Mouse (Mus musculus): ENCODE results near the gene Npas3. TPM values are rescaled to one million over a fixed set of nuclear protein-coding genes. Genes with fewer than 3 reads are reported as not detected.

Npas3 gene
- total RNA-seq, 2 experiments from 2014 or later: 0.47 to 1.5 TPM

DNA sequence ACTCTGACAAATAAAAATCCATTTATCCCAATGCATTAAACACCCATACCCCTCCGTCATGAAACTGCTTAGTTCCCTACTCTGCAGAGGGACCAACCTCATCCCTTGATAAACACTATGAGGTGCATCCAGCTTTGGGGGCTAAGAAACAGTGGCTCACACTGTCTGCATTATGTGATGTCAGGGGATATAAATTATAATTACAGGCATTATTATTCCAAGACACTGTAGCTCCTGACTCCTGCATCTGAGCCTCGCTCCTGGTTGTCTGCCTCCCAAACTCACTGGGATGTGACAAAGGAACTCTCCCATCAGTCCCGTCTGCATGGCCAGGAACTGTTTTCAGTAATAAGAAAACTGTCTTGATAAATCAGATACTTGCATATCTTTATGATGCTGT lies 578.3 kb downstream of the Npas3 start:
- intact Hi-C loops (cut with DNase I; ENCODE audit: low total_unique reads): no loop called here
- DNase-seq: no peak

DNA sequence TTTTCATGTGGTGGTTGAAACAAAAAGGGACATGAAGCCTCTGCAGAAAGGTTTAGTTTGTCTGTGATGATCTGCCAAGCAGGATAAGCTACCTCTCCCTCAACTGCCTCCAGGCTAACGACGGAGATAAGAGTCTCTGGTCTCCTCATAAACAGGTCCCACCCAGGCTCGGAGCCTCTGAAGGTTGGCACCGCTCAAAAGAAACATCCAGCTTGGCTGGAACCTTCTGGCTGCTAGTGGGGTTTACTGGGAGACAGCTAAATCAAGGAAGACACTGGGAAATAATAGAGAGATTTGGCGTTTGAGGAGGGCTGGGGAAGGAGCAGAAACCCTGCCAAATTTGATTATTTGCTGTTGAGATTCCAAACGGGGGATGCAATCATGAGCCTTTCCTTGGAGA lies 584.1 kb downstream of the Npas3 start:
- intact Hi-C loops (cut with DNase I; ENCODE audit: low total_unique reads): no loop called here
- no peak for DNase-seq

DNA sequence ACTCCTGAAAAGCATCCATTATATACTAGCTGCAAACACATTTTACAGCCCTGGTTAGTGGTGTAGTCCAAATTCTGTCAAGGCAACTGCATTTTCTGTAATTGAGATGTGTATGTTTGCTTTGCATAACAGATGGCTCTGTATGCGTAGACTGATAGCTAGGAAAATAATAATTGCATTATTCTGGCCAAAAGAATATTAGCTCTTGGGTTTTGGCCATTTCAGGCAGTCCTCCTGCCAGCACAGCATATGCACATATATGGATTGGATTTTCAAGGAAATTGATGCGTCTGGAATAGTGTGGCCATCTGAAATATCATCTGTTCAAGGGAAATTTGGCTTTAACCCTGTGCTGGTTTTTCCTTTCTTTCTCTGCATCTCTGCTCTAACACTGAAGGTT lies 584.9 kb downstream of the Npas3 start:
- DNase-seq: no peak
- intact Hi-C loops (cut with DNase I; ENCODE audit: low total_unique reads): no loop called here

DNA sequence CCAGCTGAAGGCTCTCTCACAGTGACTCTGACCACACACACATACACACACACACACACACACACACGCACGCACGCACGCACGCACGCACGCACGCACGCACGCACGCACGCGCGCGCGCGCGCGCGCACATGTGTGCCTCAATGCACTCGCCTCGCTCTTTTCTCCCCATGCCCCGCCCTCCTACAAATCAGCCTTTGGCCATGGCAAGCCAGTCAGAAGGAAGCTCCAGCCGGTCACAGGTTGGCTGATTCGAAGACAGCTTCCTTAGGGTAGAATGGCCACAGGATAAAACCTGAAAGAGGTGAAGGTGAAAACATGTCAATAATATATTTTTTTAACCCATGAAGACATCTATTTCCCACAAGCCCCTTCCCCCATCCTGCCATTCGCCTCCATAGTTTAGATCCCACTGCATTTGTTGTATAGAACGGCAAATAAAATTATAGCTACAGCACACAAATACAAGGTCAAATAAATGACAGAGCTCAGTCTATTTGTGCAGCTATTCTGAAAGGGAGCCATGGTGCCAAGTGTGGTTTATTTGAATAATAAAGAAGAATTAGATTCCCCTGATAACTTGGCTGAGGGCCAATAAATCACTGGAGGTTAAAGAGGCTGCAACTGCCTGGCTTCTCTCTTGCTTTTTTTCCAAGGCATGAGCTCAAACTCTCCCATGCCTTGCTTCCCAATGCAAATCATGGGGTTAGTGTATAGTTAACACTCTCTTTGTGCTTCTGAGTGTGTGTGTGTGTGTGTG lies 587.7 kb downstream of the Npas3 start:
- intact Hi-C loops (cut with DNase I; ENCODE audit: low total_unique reads): no loop called here
- DNase-seq: no peak

DNA sequence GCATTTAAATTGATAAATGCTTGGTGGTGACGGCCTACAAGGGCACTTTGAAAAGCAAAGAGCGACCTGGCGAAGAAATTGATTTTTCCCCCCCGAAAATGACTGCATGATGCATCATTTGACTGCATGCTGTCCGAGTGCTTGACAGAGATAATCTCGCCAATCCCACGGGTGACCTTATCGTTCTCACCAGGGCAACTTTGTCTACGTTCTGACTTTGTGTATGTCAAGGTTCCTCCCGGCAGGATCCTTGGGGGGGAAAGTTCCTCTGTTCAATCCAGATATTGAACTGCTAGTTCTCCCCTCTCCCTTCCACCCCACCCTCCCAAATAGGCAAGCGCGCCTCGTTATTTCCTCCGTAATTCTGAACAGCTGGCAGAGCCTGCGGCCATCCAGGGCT lies 588.9 kb downstream of the Npas3 start:
- DNase-seq: no peak
- intact Hi-C loops (cut with DNase I; ENCODE audit: low total_unique reads): no loop called here

DNA sequence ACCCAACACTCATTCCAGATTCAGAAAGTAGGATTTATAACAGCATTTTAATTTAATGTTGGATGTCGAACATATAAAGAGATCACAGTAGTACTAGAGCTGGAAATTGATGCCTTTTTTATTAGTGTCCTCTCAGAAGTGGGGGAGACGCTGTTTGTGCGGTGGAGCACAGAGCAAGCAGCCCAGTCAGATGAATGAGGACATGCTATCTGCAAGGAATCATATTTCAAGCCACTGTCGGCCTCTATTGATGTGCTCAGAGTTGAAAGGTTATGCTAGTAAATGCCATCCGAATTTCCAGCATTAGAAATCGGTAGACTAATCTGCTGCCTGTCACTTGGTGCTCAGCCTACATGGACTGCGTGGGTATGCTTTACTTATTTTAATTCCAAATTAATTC lies 590.1 kb downstream of the Npas3 start:
- no peak for DNase-seq
- intact Hi-C loops (cut with DNase I; ENCODE audit: low total_unique reads): no loop called here

DNA sequence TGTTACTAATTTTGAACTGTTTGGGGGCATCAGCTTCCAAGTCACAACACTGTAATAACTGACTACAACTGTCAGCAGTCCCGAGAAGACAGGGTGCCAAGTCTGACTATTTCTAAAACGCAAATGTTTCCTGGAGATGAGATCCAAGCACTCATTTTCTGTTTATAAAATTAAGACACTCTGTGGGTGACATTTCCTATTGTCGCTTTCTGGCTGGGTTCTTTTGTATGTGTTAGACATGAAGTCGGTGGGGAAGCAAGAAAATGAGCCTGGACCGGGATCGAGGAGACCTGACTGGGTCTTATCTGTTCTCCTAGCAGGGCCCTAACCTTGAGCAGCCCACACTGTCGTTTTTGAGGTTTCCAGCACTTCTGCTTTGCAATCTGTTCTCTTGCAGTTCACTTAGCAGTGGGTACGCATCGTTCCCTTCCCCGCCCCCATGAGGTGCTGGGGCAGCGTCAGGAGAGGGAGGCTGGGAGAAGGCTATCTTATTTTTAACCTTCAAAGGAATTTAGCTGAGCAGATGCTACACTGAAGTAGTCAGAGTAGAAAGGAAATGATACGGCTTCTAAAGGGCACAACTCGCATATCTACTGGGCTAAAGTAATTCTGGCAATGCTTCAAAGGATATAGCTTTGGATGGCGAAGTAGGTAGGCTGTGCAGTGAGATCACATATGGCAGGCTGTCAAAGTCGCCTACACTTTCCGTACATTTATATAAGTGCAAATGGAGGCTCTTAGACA lies 593.6 kb downstream of the Npas3 start:
- no peak for DNase-seq
- intact Hi-C loops (cut with DNase I; ENCODE audit: low total_unique reads): no loop called here

DNA sequence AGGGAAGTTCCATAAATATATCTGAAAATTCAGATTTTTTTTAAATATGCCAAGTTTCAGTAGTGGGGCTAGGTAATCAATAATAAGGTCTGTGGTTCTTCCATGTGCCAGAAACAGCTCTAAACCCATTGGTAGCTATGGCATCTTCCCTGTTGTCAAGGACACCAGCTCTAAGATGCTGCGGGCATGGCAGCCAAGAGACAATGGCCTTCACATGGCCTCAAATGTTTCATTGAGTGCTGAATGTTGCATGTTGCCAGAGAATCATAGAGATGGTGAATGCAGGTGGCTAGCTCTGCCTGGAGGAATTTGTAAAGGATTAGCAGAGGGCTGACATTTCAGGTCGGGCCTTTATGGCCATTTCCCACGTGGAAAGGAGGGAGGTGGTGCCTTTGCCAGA lies 595.1 kb downstream of the Npas3 start:
- intact Hi-C loops (cut with DNase I; ENCODE audit: low total_unique reads): no loop called here
- no peak for DNase-seq

DNA sequence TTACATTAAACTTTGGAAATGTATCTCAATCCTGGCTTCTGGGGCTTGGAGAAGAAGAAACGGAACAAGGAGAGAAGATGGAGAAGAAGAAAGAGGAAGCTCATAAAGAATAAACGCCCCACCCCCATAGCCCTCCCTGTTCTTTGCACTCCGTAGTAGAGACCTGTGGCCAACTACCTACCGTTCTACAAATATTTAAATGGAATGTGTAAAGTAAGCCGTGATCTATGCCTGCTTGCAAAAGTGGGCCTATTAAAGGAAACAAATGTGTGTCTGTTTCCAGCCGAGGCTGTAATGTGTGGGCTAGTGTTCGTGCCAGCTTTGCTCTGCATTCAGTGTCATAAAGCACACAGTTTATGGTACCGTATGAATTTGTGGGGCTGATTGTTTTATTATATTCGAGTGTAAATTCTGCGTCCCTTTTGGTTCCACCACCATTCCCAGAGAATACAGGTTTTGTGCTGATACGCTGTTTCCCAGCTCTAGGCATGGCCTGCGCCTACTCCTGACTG lies 597.7 kb downstream of the Npas3 start:
- intact Hi-C loops (cut with DNase I; ENCODE audit: low total_unique reads): no loop called here
- no peak for DNase-seq

DNA sequence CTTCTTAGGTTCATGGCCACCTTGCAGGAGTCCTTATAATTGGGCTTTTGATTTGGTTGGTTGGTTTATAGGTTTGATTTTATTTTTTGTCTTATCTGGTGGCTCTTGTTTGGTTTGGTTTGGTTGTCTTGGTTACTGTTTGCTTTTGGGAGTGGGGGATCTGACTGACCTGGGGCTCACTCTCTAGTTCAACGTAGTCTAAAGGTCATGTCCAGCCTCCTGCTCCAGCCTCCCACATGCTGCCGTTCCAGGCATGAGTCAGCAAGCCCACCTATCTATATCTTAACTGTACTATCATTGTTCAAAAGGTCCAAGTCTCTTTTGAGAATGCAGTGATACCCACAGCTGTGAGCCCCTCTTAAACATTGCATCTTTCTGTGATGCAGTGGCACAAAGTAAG lies 600.8 kb downstream of the Npas3 start:
- no peak for DNase-seq
- intact Hi-C loops (cut with DNase I; ENCODE audit: low total_unique reads): no loop called here

DNA sequence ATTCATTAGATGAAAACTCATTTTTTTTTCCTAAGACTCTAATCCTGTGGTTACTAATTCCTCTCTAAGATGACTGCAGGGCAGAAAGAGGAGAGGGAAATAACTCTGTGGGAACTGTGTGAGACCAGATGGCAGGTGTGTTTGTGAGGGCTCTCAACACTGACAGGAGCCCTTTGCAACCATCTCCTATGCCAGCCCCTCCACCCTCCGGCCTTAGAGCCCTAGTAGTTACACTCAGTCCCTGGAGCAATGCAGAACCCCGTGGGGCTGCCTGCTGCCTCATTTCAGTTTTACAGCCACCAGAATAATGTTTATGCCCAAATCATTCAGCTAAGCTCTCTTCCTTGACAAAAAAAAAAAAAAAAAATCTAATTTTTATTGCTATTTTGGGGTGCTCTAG lies 604.0 kb downstream of the Npas3 start:
- no peak for DNase-seq
- intact Hi-C loops (cut with DNase I; ENCODE audit: low total_unique reads): no loop called here

DNA sequence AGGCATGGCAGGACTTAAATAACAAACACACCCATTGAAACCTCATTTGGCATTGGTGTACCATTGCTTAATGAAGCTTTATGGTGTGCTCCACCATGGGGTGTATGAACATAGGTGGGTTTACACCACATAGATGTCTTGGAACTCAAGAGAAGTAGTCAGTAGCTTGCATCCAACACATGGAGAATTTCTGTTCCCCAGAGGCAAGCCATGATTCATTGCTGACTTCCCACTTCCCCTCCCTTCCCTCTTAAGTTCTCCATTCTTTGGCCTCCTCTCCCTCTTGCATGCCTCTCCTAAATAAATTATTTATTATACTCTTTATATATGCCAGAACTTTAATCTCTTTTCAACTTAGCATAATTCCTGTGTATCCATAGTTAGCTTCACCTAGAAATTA lies 611.7 kb downstream of the Npas3 start:
- no peak for DNase-seq
- intact Hi-C loops (cut with DNase I; ENCODE audit: low total_unique reads): no loop called here

DNA sequence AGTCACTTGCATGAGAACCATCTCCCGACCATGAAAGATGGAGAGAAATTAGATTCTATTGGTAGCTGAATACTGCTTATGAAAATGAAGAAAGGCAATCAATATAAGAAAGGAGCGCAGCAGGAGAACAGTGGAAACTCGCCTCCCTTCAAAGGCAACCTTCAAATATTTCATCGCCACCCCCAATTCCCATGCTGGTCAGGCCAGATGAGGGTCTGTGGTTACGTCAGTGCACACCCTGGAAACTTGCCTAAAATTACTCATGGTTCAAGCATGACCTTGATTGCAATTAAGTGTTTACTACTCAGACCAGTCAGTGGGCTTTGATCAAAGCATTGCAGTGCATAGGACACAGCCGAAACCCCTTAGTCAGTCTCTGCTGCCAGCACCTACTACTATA lies 613.8 kb downstream of the Npas3 start:
- intact Hi-C loops (cut with DNase I; ENCODE audit: low total_unique reads): no loop called here
- DNase-seq: no peak

DNA sequence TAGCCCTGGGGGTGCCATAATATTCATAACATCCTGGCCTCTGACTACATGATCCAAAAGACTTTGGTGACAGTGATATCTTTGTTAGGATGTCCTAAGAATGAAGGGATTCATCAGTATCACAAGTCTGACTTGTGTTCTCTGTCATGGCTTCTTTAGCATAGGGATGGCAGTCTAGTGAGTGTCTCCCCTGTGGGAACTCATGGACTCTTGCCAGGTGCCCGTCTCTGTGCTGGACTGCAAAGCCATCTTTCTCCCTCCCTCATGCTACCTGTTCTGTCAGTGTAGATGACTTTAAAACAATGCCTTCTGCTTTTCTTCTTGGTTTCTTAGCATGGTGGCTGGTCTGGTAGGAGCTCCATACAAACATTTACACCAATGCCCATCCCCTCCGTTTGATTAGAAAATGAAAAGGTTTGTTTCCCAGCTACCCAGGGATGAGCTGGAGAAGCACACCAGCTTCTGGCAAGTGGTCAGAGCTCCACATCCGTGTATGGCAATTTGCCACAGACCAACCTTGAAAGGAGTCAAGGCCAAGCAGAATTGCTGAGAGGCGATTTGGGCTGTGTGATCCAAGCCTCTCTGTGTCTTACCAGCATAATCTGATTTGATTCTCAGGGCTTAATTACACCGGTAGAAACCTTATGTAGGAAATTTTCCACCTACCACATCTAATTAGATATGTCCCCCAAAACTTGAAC lies 616.1 kb downstream of the Npas3 start:
- DNase-seq: no peak
- intact Hi-C loops (cut with DNase I; ENCODE audit: low total_unique reads): no loop called here

DNA sequence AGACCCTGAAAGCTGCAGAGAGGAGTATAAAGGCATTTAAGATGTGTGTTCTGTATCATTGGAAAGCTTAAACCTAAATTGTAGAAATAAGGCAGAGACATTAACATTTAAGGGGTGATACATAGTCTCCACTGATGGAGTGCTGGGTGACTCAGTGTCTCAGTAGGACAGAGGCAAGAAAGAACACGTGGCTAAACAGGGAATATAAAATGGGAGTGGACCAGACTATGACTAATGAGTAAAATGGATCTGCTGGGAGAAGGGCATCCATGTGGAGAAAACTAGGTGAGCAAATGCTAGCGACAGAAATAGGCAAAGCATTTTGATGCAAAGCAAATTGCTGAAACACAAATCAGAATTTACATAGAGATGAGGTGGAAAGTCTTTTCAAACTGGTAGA lies 617.2 kb downstream of the Npas3 start:
- DNase-seq: no peak
- intact Hi-C loops (cut with DNase I; ENCODE audit: low total_unique reads): no loop called here

DNA sequence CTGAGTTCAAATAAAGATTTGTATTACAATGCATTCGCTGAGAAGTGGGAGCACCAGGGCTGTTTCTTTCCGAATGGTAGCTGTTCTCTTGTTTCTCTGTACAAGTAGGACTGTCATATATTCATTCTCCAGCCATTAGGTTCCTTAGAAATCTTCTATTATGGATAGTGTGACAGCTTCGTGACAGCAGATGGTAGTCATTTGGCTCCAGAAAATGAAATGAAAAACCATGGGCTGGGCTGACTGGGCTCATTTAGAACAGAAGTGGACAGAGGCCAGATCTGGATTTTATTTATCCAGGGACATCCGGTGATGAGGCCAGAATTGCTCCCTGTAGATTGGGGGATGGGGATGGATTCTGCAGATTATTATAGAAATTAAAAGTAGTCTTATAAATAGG lies 621.5 kb downstream of the Npas3 start:
- no peak for DNase-seq
- intact Hi-C loops (cut with DNase I; ENCODE audit: low total_unique reads): no loop called here

DNA sequence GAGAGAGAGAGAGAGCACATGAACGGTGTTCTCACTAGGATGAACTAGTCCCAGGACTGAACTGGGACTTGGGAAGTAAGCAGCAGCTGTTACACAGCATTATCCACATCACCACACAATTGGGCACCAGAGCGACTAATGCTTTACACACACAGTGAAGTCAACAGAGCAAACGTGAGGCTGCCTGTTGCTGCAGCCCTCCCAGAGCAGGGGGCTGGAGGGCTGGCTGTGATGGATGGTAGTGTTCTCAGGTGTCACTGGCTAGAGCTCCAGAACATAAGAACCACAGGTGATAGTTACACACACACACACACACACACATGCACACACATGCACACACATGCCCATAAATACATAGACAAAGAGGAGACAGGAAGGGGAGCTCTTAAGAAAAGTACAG lies 626.7 kb downstream of the Npas3 start:
- DNase-seq: no peak
- intact Hi-C loops (cut with DNase I; ENCODE audit: low total_unique reads): no loop called here

DNA sequence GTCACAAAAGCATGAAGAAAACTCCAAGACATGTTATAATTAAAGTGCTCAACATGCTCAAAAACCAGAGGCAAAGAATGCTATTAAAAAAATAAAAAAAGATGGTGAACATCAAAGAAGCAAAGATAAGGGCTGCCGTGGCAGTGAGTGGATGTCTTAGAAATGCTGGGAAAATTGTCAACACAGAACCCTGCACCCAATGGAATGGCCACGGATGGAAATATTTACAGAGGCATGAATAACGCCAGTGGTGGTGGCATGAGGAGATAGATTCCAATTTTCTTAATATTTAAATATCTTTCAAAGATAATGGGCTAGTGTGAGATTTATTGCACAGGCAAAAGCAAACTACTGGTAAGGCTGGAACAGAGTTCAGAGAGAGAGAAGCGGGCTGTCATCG lies 628.2 kb downstream of the Npas3 start:
- intact Hi-C loops (cut with DNase I; ENCODE audit: low total_unique reads): no loop called here
- DNase-seq: no peak

DNA sequence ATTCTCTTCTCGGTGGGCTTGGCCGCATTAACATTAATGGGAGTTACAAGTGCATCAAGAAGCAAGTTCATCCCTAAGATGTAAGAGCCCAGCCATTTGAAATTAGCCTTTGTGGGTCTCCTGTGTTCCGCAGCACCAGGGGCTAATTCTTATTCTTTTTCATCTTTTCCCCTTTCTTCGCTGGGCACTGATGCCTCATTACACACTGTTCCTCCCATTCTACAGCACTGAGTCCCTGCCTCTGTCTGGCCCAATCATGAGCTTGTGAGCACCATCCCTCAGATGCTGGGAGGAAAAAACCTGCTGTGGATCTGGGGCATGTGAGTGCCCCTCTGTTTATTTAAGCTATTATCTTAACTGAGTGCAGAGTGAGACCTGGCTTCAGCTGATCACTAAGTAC lies 633.2 kb downstream of the Npas3 start:
- intact Hi-C loops (cut with DNase I; ENCODE audit: low total_unique reads): no loop called here
- DNase-seq: no peak

DNA sequence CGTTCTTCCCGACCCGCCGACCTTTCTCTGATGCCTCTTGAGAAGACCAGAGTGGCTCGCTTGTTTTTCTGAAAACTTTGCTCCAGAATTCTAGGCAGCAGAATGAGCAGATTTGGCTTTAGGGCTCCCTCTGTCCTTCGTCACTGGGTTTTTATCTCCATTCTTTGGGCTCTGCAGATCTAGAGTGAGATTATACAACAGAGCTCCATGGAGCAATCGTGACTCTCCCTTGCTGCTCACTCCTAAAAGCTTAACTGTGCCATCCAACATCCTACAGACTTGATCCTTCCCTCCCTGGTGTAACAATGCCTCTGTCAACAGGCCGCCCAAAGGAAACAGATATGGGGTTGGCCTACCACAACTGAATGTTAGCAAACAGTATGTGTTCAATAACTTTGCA lies 634.4 kb downstream of the Npas3 start:
- no peak for DNase-seq
- intact Hi-C loops (cut with DNase I; ENCODE audit: low total_unique reads): no loop called here

DNA sequence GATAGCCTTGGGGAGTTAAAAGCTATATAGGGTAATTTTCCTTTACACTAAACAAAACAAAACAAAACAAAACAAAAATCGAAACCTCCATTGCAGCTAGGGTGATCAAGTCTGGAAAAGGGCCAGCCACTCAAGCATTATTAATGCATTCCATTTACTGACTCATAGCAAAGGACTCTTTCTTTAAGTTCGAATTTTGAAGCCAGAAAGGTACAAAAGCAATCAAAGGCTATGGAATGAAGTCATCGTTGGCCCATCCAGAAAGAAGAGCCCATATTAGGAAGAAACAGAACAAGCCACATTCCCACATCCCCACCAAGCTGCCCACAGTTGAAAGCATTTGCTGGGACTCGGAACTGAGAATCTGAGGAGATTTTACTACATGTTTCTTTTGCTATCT lies 640.1 kb downstream of the Npas3 start:
- intact Hi-C loops (cut with DNase I; ENCODE audit: low total_unique reads): no loop called here
- no peak for DNase-seq
